Mouse (Mus musculus): Measurements from ENCODE around the gene Tbc1d17. TPM values are rescaled to one million over a fixed set of nuclear protein-coding genes. Genes with fewer than 3 reads are reported as not detected.
A peak's percentile ranks its signal among the peaks of the same experiment; 100 is the strongest.

Tbc1d17 gene
- polyA plus RNA-seq, 1 experiment = 33.8 TPM

DNA sequence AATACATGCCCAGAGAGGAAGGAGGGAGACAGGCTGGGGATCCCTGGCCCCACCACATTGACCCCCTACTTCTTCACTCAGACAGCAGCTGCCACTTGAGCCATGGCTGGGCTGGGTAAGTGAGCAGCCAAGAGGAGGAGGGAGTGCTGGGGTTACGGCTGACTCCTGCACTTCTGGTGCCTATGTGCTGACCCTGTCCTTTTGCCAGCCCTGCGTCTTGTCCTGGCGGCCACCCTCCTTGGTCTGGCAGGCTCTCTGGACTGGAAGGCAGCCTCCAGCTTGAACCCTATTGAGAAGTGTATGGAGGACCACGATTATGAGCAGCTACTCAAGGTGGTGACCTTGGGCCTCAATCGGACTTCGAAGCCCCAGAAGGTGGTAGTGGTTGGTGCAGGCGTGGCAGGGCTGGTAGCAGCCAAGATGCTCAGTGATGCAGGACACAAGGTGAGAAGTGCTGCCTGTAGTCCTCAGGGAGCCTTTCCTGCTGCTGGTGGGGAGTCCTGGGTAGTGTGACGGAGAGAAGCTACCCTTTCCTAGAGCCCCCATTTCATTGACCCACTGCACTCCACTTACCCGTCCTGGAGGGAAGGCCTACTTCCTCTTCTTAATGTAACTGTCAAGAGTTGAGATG is 12.3 kb downstream of the Tbc1d17 start:
- H3K27ac ChIP-seq (ENCODE audit: insufficient read depth, low read length) = no peak overlapping the region
- no peak overlapping the region for H3K4me3 ChIP-seq (ENCODE audit: insufficient read depth, low read length)
- no peak for TF ChIP-seq CTCF (IDR thresholded peaks at IDR 0.05; ENCODE audit: borderline replicate concordance, insufficient read depth, low read length)
- TF ChIP-seq POLR2A (IDR thresholded peaks at IDR 0.05; ENCODE audit: low read depth, low read length) = no peak
- H3K4me1 ChIP-seq (ENCODE audit: control insufficient read depth, insufficient read depth, low read length) = no peaks in the 10 kb centered on the region

DNA sequence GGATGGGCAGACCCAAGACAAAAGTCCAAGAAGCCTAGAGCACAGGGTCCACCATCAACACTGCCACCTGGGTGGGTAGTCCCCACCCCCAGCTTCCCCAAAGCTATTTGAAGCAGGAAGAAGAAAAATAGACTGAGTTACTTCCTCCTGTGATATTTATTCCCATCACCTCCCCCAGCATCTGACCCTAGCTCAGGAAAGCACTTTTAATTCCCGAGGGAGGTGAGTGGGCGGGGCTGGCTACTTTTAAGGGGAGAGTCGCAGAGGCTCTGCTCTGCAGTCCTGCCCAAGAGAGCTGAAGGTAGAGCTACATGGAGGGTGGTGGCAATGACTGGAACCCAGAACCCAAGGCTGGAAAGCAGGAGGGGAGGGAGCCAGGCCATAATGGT is 12.9 kb downstream of the Tbc1d17 start:
- Histone ChIP-seq H3K27ac (ENCODE audit: insufficient read depth, low read length) (no peak overlapping the region), H3K4me3 (ENCODE audit: insufficient read depth, low read length) (no peak overlapping the region), H3K4me1 (ENCODE audit: control insufficient read depth, insufficient read depth, low read length) (no peaks in the 10 kb centered on the region)
- no peak for TF ChIP-seq POLR2A (IDR thresholded peaks at IDR 0.05; ENCODE audit: low read depth, low read length)
- no peak for TF ChIP-seq CTCF (IDR thresholded peaks at IDR 0.05; ENCODE audit: borderline replicate concordance, insufficient read depth, low read length)

DNA sequence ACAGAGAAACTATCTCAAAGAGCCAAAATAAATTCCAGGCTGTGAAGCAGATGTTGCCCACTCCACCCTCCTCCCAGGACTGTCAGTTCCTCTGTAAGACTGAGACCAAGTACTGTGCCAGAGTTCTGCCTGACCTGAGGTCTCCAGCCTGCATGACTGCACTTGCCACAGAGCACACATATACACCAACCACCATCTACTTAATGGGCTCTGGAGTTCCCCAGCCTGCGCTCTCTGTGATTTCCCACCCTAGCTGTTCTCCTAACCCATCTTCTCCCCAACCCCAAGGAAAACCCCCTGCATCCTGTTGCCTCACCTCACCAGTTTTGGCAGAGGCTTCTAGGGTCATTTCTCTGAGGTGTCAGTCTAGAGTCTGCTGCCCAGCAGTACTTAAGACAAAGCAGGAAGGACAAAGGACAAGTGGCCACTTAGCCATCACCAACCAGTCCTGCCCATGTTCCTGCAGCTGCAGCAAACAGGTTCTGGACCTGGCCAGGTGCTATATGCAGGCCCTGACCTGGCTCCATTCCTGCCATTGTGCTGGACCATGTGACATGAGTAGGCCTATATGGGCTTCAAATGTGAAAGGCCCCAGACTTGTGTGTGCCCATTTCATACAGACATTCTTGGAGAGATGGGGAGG is 13.4 kb downstream of the Tbc1d17 start:
- Histone ChIP-seq H3K4me1 (ENCODE audit: control insufficient read depth, insufficient read depth, low read length) (no peaks in the 10 kb centered on the region), H3K4me3 (ENCODE audit: insufficient read depth, low read length) (no peak overlapping the region), H3K27ac (ENCODE audit: insufficient read depth, low read length) (no peak overlapping the region)
- no peak for TF ChIP-seq CTCF (IDR thresholded peaks at IDR 0.05; ENCODE audit: borderline replicate concordance, insufficient read depth, low read length)
- TF ChIP-seq POLR2A (IDR thresholded peaks at IDR 0.05; ENCODE audit: low read depth, low read length) = no peak

DNA sequence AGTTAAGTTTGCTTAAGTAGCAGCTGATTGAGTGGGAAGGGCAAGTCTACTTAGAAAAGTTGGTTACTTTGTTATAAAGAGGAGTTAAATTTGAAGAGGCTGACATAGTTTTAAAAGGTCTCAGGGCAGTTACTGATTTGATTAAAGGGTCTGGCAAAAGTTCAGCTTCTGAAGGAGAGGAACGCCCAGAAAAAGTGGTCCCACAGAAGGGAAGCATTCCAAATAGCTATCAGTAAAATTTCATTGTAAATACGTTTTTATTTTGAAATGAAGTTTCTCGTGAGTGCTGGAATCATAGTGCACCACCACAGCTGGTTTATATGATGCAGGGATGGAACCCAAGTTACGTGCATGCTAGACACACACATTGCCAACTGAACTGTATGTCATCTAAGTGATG is 16.1 kb downstream of the Tbc1d17 start:
- Histone ChIP-seq H3K4me1 (ENCODE audit: control insufficient read depth, insufficient read depth, low read length) (no peaks in the 10 kb centered on the region), H3K27ac (ENCODE audit: insufficient read depth, low read length) (no peak overlapping the region; the same call in 1 of the 2 replicates), H3K4me3 (ENCODE audit: insufficient read depth, low read length) (no peak overlapping the region)
- TF ChIP-seq CTCF (IDR thresholded peaks at IDR 0.05; ENCODE audit: borderline replicate concordance, insufficient read depth, low read length) (no peak), POLR2A (IDR thresholded peaks at IDR 0.05; ENCODE audit: low read depth, low read length) (no peak)

DNA sequence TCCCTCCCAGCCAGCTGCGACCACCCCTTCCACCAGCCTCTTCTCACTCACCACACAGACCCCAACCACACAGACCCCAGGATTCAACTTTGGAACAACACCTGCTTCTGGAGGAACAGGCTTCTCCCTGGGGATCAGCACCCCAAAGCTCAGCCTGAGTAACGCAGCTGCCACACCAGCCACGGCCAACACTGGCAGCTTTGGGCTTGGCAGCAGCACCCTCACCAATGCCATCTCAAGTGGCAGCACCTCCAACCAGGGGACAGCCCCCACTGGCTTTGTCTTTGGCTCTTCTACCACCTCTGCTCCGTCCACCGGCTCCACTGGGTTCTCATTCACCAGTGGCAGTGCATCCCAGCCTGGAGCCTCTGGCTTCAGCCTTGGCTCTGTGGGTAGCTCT is 20.2 kb downstream of the Tbc1d17 start:
- Histone ChIP-seq H3K27ac (ENCODE audit: insufficient read depth, low read length) (no peak overlapping the region), H3K4me3 (ENCODE audit: insufficient read depth, low read length) (no peak overlapping the region), H3K4me1 (ENCODE audit: control insufficient read depth, insufficient read depth, low read length) (peaks cover 15% of the 10 kb centered on the region)
- TF ChIP-seq POLR2A (IDR thresholded peaks at IDR 0.05; ENCODE audit: low read depth, low read length) = no peak
- no peak for TF ChIP-seq CTCF (IDR thresholded peaks at IDR 0.05; ENCODE audit: borderline replicate concordance, insufficient read depth, low read length)

DNA sequence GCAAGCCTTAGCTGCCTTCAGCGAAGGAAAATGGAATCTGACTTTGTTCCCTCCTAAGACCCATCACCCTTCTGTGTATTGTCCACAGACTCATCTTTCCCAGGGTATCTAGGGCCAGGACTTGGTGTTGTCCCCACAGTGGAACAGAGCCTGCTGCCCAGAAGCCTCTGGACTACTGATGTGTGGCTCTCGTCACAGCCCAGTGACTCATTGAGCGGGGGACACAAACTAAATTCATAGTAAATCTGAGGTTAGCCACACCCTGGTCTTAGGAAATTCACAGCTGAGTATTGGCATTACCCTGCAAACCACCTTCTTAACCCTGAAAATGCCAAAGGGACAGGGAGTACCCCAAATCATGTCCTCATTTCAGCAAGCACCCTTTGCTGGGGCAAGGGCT is 22.1 kb downstream of the Tbc1d17 start:
- H3K27ac ChIP-seq (ENCODE audit: insufficient read depth, low read length) = no peak overlapping the region; the same call in 1 of the 2 replicates
- TF ChIP-seq POLR2A (IDR thresholded peaks at IDR 0.05; ENCODE audit: low read depth, low read length) (no peak), CTCF (IDR thresholded peaks at IDR 0.05; ENCODE audit: borderline replicate concordance, insufficient read depth, low read length) (no peak)
- H3K4me3 ChIP-seq (ENCODE audit: insufficient read depth, low read length) = no peak overlapping the region
- H3K4me1 ChIP-seq (ENCODE audit: control insufficient read depth, insufficient read depth, low read length) = peaks cover 15% of the 10 kb centered on the region

DNA sequence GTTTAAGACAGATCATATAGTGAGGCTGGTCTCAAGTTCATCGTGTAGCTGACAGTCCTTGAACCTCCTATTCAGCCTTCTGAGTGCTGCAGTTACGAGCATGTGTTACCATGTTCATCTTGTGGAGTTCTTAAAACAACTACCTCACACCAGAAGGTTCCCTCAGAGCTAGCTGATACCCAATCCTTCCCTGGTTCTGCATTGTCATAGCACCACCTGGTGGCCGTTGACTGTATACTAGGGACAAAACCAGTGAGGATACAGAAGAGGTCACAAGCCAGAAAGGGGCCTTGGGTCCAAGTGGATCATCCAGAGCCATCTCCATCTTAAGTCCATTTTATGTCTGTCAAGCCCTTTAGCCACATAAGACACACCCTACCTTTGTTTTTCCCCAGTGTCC is 24.0 kb downstream of the Tbc1d17 start:
- Histone ChIP-seq H3K4me1 (ENCODE audit: control insufficient read depth, insufficient read depth, low read length) (peaks cover 24% of the 10 kb centered on the region), H3K27ac (ENCODE audit: insufficient read depth, low read length) (no peak overlapping the region), H3K4me3 (ENCODE audit: insufficient read depth, low read length) (no peak overlapping the region)
- TF ChIP-seq CTCF (IDR thresholded peaks at IDR 0.05; ENCODE audit: borderline replicate concordance, insufficient read depth, low read length) = peak; percentile 44; the same call in 1 of the 2 replicates
- TF ChIP-seq POLR2A (IDR thresholded peaks at IDR 0.05; ENCODE audit: low read depth, low read length) = no peak

DNA sequence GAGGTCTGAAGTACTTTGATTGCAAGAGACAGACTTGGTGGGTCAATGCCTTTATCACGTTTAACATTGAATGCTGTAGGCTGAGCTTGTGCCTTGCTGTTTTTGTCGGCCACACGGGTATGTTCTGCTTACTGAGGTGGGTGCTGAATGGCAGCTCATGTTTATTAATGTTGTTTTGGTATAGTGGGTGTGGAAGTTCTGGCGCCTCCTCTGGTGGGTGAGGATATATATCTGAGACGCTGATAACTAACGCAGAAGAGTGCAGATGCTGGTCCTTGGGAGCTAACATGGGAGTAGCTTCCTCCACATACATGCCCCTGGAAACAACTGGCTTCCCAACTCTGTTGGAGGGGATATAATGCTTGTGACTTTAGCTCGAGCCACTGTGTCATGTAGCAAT is 25.5 kb downstream of the Tbc1d17 start:
- H3K27ac ChIP-seq (ENCODE audit: insufficient read depth, low read length) = no peak overlapping the region
- H3K4me1 ChIP-seq (ENCODE audit: control insufficient read depth, insufficient read depth, low read length) = peaks cover 29% of the 10 kb centered on the region
- no peak overlapping the region for H3K4me3 ChIP-seq (ENCODE audit: insufficient read depth, low read length)
- TF ChIP-seq POLR2A (IDR thresholded peaks at IDR 0.05; ENCODE audit: low read depth, low read length) (no peak), CTCF (IDR thresholded peaks at IDR 0.05; ENCODE audit: borderline replicate concordance, insufficient read depth, low read length) (no peak)

DNA sequence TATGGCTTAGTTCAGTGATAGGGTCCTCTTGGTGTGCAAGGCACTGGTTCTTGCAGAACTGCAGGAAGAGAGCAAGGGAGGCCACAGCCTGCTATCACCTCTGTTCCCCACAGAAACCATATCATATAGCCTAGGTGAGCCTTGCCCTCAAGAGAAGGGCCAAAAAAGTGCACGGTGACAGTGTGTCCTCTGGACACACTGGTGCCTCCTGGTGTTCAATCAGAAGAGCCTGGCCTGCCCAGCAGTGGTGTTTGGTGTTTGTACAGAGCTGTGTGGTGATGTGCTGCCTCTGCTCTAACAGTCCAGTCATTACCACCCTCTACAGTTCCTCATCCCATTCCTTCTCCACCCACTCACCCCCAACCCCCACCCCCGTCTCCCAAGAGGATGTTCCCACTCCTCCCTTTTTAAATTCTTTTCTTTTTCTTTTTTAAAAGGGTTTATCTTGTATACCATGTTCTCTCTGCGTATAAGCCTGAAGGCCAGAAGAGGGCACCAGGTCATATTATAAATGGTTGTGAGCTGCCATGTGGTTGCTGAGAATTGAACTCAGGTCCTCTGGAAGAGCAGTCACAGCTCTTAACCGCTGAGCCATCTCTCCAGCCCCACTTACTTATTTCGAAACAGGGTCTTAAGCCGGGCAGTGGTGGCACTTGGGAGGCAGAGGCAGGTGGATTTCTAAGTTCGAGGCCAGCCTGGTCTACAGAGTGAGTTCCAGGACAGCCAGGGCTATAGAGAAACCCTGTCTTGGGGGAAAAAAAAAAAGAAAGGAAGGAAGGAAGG is 27.0 kb downstream of the Tbc1d17 start:
- H3K4me1 ChIP-seq (ENCODE audit: control insufficient read depth, insufficient read depth, low read length) = peaks cover 27% of the 10 kb centered on the region
- TF ChIP-seq CTCF (IDR thresholded peaks at IDR 0.05; ENCODE audit: borderline replicate concordance, insufficient read depth, low read length) = no peak
- TF ChIP-seq POLR2A (IDR thresholded peaks at IDR 0.05; ENCODE audit: low read depth, low read length) = no peak
- no peak overlapping the region for H3K27ac ChIP-seq (ENCODE audit: insufficient read depth, low read length)
- H3K4me3 ChIP-seq (ENCODE audit: insufficient read depth, low read length) = no peak overlapping the region

DNA sequence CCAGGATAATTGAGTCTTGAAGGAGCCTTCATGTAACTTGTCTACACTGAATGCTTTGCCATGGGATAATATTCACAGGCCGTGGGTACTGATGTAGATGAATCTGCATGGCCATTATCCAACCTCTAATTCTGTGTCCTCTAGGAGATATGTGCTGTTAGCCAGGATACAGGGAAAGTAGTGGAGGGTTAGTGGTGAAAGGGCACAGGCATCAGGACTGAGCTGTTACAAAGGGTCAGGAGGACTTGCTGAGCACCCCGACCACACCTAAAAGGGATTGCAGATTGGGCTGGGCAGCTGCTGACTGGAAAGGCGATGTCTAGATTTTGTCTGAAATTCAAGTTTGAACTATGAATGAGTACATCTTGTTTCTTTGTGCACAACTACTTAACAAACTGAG is 28.4 kb downstream of the Tbc1d17 start:
- Histone ChIP-seq H3K4me3 (ENCODE audit: insufficient read depth, low read length) (no peak overlapping the region), H3K27ac (ENCODE audit: insufficient read depth, low read length) (no peak overlapping the region), H3K4me1 (ENCODE audit: control insufficient read depth, insufficient read depth, low read length) (peaks cover 19% of the 10 kb centered on the region)
- TF ChIP-seq CTCF (IDR thresholded peaks at IDR 0.05; ENCODE audit: borderline replicate concordance, insufficient read depth, low read length) (no peak), POLR2A (IDR thresholded peaks at IDR 0.05; ENCODE audit: low read depth, low read length) (no peak)

All from embryonic fibroblast, embryonic 13.5 days (primary cell).